Mouse (Mus musculus): ENCODE measurements at regions not wholly inside any gene's neighbourhood (a gene's known extent, or its start where the extent isn't known, plus 50 kb on each side); places are given as distances from the start of the nearest gene placed in this dataset.

DNA sequence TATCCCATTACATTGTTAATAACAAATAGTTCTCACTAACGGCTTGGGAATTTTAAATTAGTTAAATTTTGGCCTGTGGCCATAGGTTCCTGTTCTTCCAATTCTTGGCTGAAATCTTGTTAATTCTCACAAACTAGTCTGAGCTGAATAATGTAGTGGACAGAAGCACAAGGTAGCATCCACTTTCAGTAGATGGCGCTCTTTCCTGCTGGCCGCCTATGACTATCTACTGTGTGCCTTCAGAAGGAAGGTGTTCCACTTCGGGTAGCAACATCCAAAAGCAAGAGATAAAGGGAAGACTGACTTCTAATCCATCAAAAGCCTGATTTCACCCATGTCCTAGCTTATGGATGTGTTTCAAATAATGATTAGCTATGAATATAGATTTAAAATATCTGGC lies 172.9 kb downstream of the Sqor start:
- H3K4me1 ChIP-seq (ENCODE audit: control insufficient read depth in 1 of 2, insufficient read depth in 2 of 2, low read length in 2 of 2) = no peaks in the 10 kb centered on the region
- no peaks in the 10 kb centered on the region for H3K9me3 ChIP-seq (replicated peaks; ENCODE audit: insufficient read depth, low read length)
- no peak overlapping the region for H3K27ac ChIP-seq (ENCODE audit: control insufficient read depth, low read depth, low read length)
- no peaks in the 10 kb centered on the region for H3K79me2 ChIP-seq (ENCODE audit: control insufficient read depth, insufficient read depth, low read length, poor library complexity)
- peak; percentile 7 for DNase-seq (ENCODE audit: low read depth, low spot score)
- TF ChIP-seq KAT2A (conservative IDR thresholded peaks at IDR 0.05; ENCODE audit: low read depth, low read length) (no peak), CTCF (IDR thresholded peaks at IDR 0.05 in 2 of 3, conservative IDR thresholded peaks at IDR 0.05 in 1 of 3; ENCODE audit: control insufficient read depth in 1 of 3, insufficient read depth in 1 of 3, low read depth in 2 of 3, low read length in 3 of 3, poor library complexity in 1 of 3, severe bottlenecking in 1 of 3) (peak; percentile 19 to 41 (median 22); a peak in 4 of 6 replicates), RAD21 (IDR thresholded peaks at IDR 0.05; ENCODE audit: low read depth, low read length) (peak; percentile 22), SMC3 (IDR thresholded peaks at IDR 0.05; ENCODE audit: low read depth, low read length) (peak; percentile 15; the same call in 1 of the 2 replicates), MEF2A (IDR thresholded peaks at IDR 0.05; ENCODE audit: extremely low read depth, insufficient replicate concordance, low read depth, low read length, poor library complexity, severe bottlenecking) (no peak)
- no peaks in the 10 kb centered on the region for H3K36me3 ChIP-seq (ENCODE audit: control insufficient read depth in 1 of 2, insufficient read depth in 2 of 2, low read length in 2 of 2)
- H3K27me3 ChIP-seq (ENCODE audit: control insufficient read depth in 1 of 2, insufficient read depth in 2 of 2, low read length in 2 of 2) = no peaks in the 10 kb centered on the region
- no peak overlapping the region for H3K4me3 ChIP-seq (ENCODE audit: control insufficient read depth in 1 of 2, insufficient read depth in 1 of 2, low read depth in 2 of 2, low read length in 2 of 2)
- no peak overlapping the region for H3K9ac ChIP-seq (ENCODE audit: control insufficient read depth, low read depth, low read length, poor library complexity, severe bottlenecking)

DNA sequence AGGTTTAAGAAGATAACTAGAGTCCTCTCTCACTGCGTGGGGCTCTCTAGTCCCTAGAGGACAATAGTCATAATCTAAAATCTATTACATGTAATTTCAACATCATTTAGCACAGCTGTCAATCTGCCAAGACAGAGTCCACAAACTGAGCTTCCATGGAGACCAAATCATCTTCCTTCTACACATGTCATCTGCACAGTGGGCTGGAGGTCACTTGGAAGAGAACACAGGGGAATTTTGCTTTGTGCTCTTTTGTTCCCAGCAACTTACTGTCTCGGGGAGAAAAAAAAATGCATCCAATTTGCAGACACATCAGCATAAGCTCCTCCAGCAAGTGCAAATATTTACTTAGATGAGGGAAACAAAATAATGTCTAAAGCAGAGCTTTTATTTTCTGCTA lies 179.8 kb downstream of the Sqor start:
- Histone ChIP-seq H3K4me1 (ENCODE audit: control insufficient read depth in 1 of 2, insufficient read depth in 2 of 2, low read length in 2 of 2) (no peaks in the 10 kb centered on the region), H3K9ac (ENCODE audit: control insufficient read depth, low read depth, low read length, poor library complexity, severe bottlenecking) (no peak overlapping the region), H3K9me3 (replicated peaks; ENCODE audit: insufficient read depth, low read length) (no peaks in the 10 kb centered on the region), H3K4me3 (ENCODE audit: control insufficient read depth in 1 of 2, insufficient read depth in 1 of 2, low read depth in 2 of 2, low read length in 2 of 2) (no peak overlapping the region), H3K27me3 (ENCODE audit: control insufficient read depth in 1 of 2, insufficient read depth in 2 of 2, low read length in 2 of 2) (no peaks in the 10 kb centered on the region), H3K27ac (ENCODE audit: control insufficient read depth, low read depth, low read length) (no peak overlapping the region), H3K36me3 (ENCODE audit: control insufficient read depth in 1 of 2, insufficient read depth in 2 of 2, low read length in 2 of 2) (no peaks in the 10 kb centered on the region), H3K79me2 (ENCODE audit: control insufficient read depth, insufficient read depth, low read length, poor library complexity) (no peaks in the 10 kb centered on the region)
- no peak for TF ChIP-seq E2F4 (IDR thresholded peaks at IDR 0.05; ENCODE audit: borderline replicate concordance, low read depth, low read length)
- TF ChIP-seq TCF12 (IDR thresholded peaks at IDR 0.05; ENCODE audit: low read depth, low read length) = no peak
- TF ChIP-seq NELFE (IDR thresholded peaks at IDR 0.05; ENCODE audit: low read depth, low read length) = no peak
- no peak for TF ChIP-seq MXI1 (IDR thresholded peaks at IDR 0.05; ENCODE audit: low read depth, low read length)
- no peak for TF ChIP-seq POLR2AphosphoS5 (IDR thresholded peaks at IDR 0.05; ENCODE audit: borderline replicate concordance, low read depth, low read length)
- no peak for DNase-seq (ENCODE audit: low read depth, low spot score)

DNA sequence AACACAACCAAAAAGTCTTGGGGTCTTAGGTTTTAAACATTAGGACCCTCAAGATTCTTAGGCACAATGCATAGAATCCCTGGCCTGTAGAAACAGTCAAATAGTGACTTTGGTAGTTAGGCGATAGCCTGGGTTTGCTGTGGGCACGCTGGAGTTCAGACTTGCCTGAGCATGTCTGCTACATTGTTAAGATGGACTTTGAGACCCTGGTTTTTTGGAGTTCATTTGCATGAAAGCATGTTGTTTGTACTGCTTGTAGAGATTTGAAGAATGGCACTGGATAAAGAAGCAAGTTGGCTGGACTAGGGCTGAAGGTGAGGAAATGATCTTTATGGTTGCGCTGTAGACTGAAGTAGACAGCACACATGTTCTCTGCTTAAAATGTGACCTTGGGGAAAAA lies 180.9 kb downstream of the Sqor start:
- TF ChIP-seq NELFE (IDR thresholded peaks at IDR 0.05; ENCODE audit: low read depth, low read length) (no peak), KAT2A (conservative IDR thresholded peaks at IDR 0.05; ENCODE audit: low read depth, low read length) (no peak), RCOR1 (IDR thresholded peaks at IDR 0.05; ENCODE audit: low read depth, low read length) (no peak), MYC (IDR thresholded peaks at IDR 0.05; ENCODE audit: low read depth, low read length) (no peak), ZNF384 (IDR thresholded peaks at IDR 0.05; ENCODE audit: low read depth, low read length) (no peak), TAL1 (IDR thresholded peaks at IDR 0.05; ENCODE audit: low read length) (no peak), TCF12 (IDR thresholded peaks at IDR 0.05; ENCODE audit: low read depth, low read length) (no peak), JUND (IDR thresholded peaks at IDR 0.05; ENCODE audit: low read depth, low read length) (no peak), USF2 (IDR thresholded peaks at IDR 0.05; ENCODE audit: borderline replicate concordance in 1 of 2, insufficient read depth in 1 of 2, low read depth in 1 of 2, low read length in 2 of 2) (no peak), CHD2 (IDR thresholded peaks at IDR 0.05; ENCODE audit: low read length) (no peak), POLR2A (IDR thresholded peaks at IDR 0.05; ENCODE audit: control insufficient read depth in 1 of 2, insufficient read depth in 1 of 2, low read depth in 1 of 2, low read length in 2 of 2, poor library complexity in 1 of 2) (no peak), TBP (IDR thresholded peaks at IDR 0.05; ENCODE audit: low read depth, low read length) (no peak), RAD21 (IDR thresholded peaks at IDR 0.05; ENCODE audit: low read depth, low read length) (no peak), MAFK (IDR thresholded peaks at IDR 0.05; ENCODE audit: borderline replicate concordance, low read depth, low read length) (no peak), ELF1 (IDR thresholded peaks at IDR 0.05; ENCODE audit: low read depth, low read length) (no peak), CTCF (IDR thresholded peaks at IDR 0.05 in 2 of 3, conservative IDR thresholded peaks at IDR 0.05 in 1 of 3; ENCODE audit: control insufficient read depth in 1 of 3, insufficient read depth in 1 of 3, low read depth in 2 of 3, low read length in 3 of 3, poor library complexity in 1 of 3, severe bottlenecking in 1 of 3) (no peak), GABPA (IDR thresholded peaks at IDR 0.05; ENCODE audit: low read depth, low read length) (no peak), NRF1 (IDR thresholded peaks at IDR 0.05; ENCODE audit: insufficient read depth, low read depth, low read length, poor library complexity, severe bottlenecking) (no peak)
- H3K36me3 ChIP-seq (ENCODE audit: control insufficient read depth in 1 of 2, insufficient read depth in 2 of 2, low read length in 2 of 2) = no peaks in the 10 kb centered on the region
- no peak overlapping the region for H3K9ac ChIP-seq (ENCODE audit: control insufficient read depth, low read depth, low read length, poor library complexity, severe bottlenecking)
- no peak overlapping the region for H3K27ac ChIP-seq (ENCODE audit: control insufficient read depth, low read depth, low read length)
- H3K9me3 ChIP-seq (replicated peaks; ENCODE audit: insufficient read depth, low read length) = no peaks in the 10 kb centered on the region
- H3K79me2 ChIP-seq (ENCODE audit: control insufficient read depth, insufficient read depth, low read length, poor library complexity) = no peaks in the 10 kb centered on the region
- H3K4me3 ChIP-seq (ENCODE audit: control insufficient read depth in 1 of 2, insufficient read depth in 1 of 2, low read depth in 2 of 2, low read length in 2 of 2) = no peak overlapping the region
- no peaks in the 10 kb centered on the region for H3K4me1 ChIP-seq (ENCODE audit: control insufficient read depth in 1 of 2, insufficient read depth in 2 of 2, low read length in 2 of 2)
- no peaks in the 10 kb centered on the region for H3K27me3 ChIP-seq (ENCODE audit: control insufficient read depth in 1 of 2, insufficient read depth in 2 of 2, low read length in 2 of 2)
- no peak for DNase-seq (ENCODE audit: low read depth, low spot score)

Data from MEL (cell line).